Mouse (Mus musculus): Measurements from ENCODE around the gene Defb35.

DNA sequence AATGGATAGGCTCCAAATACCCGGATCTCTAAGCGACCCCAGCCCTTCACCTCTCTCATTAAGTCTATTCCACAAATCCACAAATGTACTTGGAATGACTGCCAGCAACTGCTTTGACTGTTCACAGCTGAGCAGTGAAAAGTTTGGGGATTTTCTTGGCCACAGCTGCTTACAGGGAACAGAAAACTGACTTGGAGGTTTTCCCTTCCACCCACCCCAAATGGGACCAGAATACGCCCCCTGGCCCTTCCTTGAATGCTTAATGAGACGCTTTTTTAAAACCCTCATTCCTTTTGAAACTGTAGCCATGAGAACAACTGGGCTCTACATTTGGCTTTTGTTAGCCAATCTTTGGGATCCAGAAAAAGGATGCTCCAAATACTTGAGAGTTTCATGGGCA lies 40.0 kb downstream of the Defb35 start:
- no peak for TF ChIP-seq CTCF (IDR thresholded peaks at IDR 0.05; ENCODE audit: control insufficient read depth, insufficient read depth, insufficient replicate concordance, low read depth, low read length)
- TF ChIP-seq POLR2A (IDR thresholded peaks at IDR 0.05; ENCODE audit: control insufficient read depth, low read depth, low read length): no peak

Measured in testis, adult 2 months (tissue).